Mouse (Mus musculus) stomach, embryonic 14.5 days (tissue): ENCODE measurements at regions not wholly inside any gene's neighbourhood (a gene's known extent, or its start where the extent isn't known, plus 50 kb on each side); places are given as distances from the start of the nearest gene placed in this dataset.
"Not testable (repeated sequence)": the region's sequence is repeated elsewhere in the genome, so short reads cannot be mapped to it uniquely, and the experiment has no call there.

Experiments
- ATAC-seq: fragments of 200-750 bp; cut with Nextera tagmentation; 2 replicates; pipeline ENCODE4 v1.8.0; 2017; ENCODE audit warnings: low read depth, moderate TSS enrichment; ENCODE audit not compliant: insufficient number of reproducible peaks, insufficient read depth, low FRiP score
- H3K27ac ChIP-seq: fragments of 300-500 bp; sonication (generic); 2 replicates; pipeline ENCODE4 v1.5.1; 2014; ENCODE audit warnings: mild to moderate bottlenecking, low read length, moderate library complexity, mixed read lengths
- H3K27me3 ChIP-seq: fragments of 300-500 bp; sonication (generic); 2 replicates; pipeline ENCODE4 v1.6.1; 2014; ENCODE audit warnings: low read length, control low read depth, mixed read lengths; ENCODE audit not compliant: control insufficient read depth, insufficient read depth
- H3K36me3 ChIP-seq: fragments of 300-500 bp; sonication (generic); 2 replicates; pipeline ENCODE4 v1.6.1; 2014; ENCODE audit warnings: mild to moderate bottlenecking, control low read depth, low read length, moderate library complexity, mixed read lengths; ENCODE audit not compliant: control insufficient read depth, insufficient read depth
- H3K4me1 ChIP-seq: fragments of 300-500 bp; sonication (generic); 2 replicates; pipeline ENCODE4 v1.6.1; 2014; ENCODE audit warnings: low read length, control low read depth, mixed read lengths; ENCODE audit not compliant: control insufficient read depth, insufficient read depth
- H3K4me2 ChIP-seq: fragments of 300-500 bp; sonication (generic); replicated peaks from 2 replicates; pipeline ENCODE4 v1.6.1; 2014; ENCODE audit warnings: low read depth, low read length, control low read depth
- H3K4me3 ChIP-seq: fragments of 300-500 bp; sonication (generic); 2 replicates; pipeline ENCODE4 v1.5.1; 2014; ENCODE audit warnings: low read depth, low read length, control low read depth
- H3K9ac ChIP-seq: fragments of 300-500 bp; sonication (generic); replicated peaks from 2 replicates; pipeline ENCODE4 v1.6.1; 2014; ENCODE audit warnings: low read depth, mild to moderate bottlenecking, control low read depth, low read length, moderate library complexity, mixed read lengths
- H3K9me3 ChIP-seq: fragments of 300-500 bp; sonication (generic); 2 replicates; pipeline ENCODE4 v1.6.1; 2016; ENCODE audit warnings: low read depth, low read length, control low read depth; ENCODE audit not compliant: control insufficient read depth
- WGBS: fragments of 180-500 bp; shearing (Covaris S2); extraction: QIAGEN DNeasy Blood & Tissue Kit; methylation state at CpG from one replicate; pipeline ENCODE4 v1.1.7; 2014; 5-methylcytosine and 5-hydroxymethylcytosine counted together

DNA sequence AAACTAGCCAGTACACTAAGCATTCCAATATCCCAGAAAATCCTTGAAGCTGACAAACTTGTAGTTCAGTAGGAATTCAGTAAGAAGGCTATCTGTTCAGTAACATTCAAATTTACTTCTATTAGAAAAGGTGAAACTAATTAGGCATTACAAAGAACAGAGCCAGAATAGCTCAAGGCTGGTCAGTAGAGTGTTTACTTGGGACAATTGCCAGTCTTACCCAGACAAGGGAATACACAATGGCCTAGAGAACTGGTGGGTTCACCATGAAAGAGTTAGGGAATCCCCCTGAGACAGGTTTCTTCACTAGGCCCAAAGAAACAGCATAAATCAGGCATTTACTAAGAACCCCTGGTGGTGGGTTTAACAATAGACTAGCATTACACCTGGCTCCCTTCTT lies 145.6 kb downstream of the Gm21897 start:
- not testable (repeated sequence) for H3K27ac ChIP-seq, H3K27me3 ChIP-seq, H3K4me2 ChIP-seq, ATAC-seq, H3K9ac ChIP-seq, H3K4me1 ChIP-seq, H3K36me3 ChIP-seq, H3K9me3 ChIP-seq, H3K4me3 ChIP-seq

DNA sequence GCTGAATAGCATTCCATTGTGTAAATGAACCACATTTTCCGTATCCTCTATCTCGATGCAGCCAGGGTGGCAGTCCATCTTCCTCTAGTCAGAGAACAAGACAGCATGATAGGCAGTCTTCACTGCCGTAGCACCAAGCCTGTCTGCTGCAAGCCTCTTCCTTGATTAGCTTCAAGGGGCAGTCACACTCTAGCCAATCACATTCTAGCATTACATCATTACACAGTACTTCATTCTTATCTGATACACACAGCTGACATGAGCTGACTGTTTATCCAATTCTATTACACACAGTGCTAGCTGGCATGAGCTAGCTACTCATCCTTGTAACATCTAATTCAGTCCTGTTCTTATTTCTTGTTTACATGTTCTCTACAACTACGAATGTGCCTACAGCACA lies 156.6 kb downstream of the Gm21897 start:
- no peaks in the 10 kb centered on the region for H3K27me3 ChIP-seq
- WGBS: 63% methylated on average over 4 of the region's 4 CpGs
- H3K9ac ChIP-seq: no peak overlapping the region
- H3K27ac ChIP-seq: no peak overlapping the region
- no peaks in the 10 kb centered on the region for H3K9me3 ChIP-seq
- no peaks in the 10 kb centered on the region for H3K4me1 ChIP-seq
- H3K4me2 ChIP-seq: no peak overlapping the region
- no peak overlapping the region for H3K4me3 ChIP-seq
- no peak for ATAC-seq
- no peaks in the 10 kb centered on the region for H3K36me3 ChIP-seq

- no peak overlapping the region for H3K9ac ChIP-seq
- 87% methylated on average over 1 of the region's 1 CpGs for WGBS
- no peaks in the 10 kb centered on the region for H3K36me3 ChIP-seq
- no peaks in the 10 kb centered on the region for H3K9me3 ChIP-seq
- no peak overlapping the region for H3K27ac ChIP-seq
- no peaks in the 10 kb centered on the region for H3K4me1 ChIP-seq
- no peaks in the 10 kb centered on the region for H3K27me3 ChIP-seq
- H3K4me2 ChIP-seq: no peak overlapping the region
- ATAC-seq: no peak
- H3K4me3 ChIP-seq: no peak overlapping the region
These were observed 161.6 kb downstream of the Gm21897 start for GRCm38 (mm10) chr16:15478876-15479275.

DNA sequence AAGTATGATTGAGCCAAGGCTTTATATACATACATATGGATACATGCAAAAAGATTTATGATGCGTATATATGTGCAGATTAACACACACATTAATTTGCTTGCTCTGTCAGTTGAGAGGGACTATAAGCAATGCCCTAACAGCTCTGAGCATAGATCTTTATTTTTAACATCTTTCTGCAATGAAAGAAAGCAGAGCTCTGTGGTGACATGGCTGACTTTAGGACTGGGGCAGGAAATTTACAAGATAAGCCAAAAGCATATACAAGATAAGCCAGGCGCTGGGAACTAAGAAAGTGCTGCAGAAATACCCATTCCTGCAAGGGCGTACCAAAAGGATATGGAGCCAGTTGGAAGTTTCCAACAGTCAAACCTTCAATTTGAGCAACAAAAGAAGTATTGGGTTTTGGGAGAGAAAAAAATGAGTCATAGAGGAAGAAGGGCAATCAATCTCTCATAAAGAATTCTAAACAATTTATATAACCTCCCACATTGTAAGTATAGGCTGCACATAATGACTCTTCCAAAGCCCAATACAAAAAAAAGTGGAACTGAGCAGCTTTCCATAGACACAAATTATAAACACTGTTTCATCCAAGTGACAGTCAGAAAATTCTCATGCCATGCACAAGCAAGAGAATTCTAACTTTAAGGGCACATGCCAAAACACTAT lies 174.2 kb downstream of the Gm21897 start:
- H3K27ac ChIP-seq: peak overlapping the region; percentile 35; the same call in 1 of the 2 replicates
- no peak overlapping the region for H3K9ac ChIP-seq
- peak; percentile 63; the same call in 1 of the 2 replicates for ATAC-seq
- peaks cover 2% of the 10 kb centered on the region; the same call in 1 of the 2 replicates for H3K4me1 ChIP-seq
- no peak overlapping the region for H3K4me2 ChIP-seq
- no peak overlapping the region for H3K4me3 ChIP-seq
- no peaks in the 10 kb centered on the region for H3K27me3 ChIP-seq
- 36% methylated on average over 3 of the region's 3 CpGs for WGBS
- H3K36me3 ChIP-seq: no peaks in the 10 kb centered on the region
- no peaks in the 10 kb centered on the region for H3K9me3 ChIP-seq

DNA sequence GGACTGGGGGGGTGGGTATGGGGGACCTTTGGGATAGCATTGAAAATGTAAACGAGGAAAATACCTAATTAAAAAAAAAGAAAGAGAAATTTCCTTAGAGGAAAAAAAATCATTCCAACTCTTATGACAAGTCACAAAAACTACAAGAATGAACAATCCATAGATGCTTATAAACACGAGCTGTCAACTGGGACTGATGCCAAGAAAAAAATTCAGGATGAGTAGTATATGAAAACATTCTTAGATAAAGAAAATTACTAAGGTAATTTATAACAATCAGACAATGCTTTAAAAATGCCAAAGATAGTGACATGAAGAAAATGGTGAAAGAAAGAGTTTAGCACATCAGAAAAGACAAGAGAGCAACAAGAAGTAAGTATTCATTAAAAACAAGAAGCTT lies 176.0 kb downstream of the Gm21897 start:
- Histone ChIP-seq H3K4me1 (peaks cover 2% of the 10 kb centered on the region; the same call in 1 of the 2 replicates), H3K27me3 (no peaks in the 10 kb centered on the region), H3K4me3 (no peak overlapping the region), H3K27ac (no peak overlapping the region), H3K9me3 (no peaks in the 10 kb centered on the region), H3K36me3 (no peaks in the 10 kb centered on the region), H3K9ac (no peak overlapping the region), H3K4me2 (no peak overlapping the region)
- no peak for ATAC-seq
- WGBS: 67% methylated on average over 2 of the region's 2 CpGs
